Mouse (Mus musculus) CD4-positive helper T cell, adult 2 months (primary cell): ENCODE measurements at regions not wholly inside any gene's neighbourhood (a gene's known extent, or its start where the extent isn't known, plus 50 kb on each side); places are given as distances from the start of the nearest gene placed in this dataset.

Source experiments
- DNase-seq: peaks from one replicate; pipeline ENCODE4 v3.0.0-alpha.2; 2012; ENCODE audit warnings: low read depth, missing footprints, low spot score

DNA sequence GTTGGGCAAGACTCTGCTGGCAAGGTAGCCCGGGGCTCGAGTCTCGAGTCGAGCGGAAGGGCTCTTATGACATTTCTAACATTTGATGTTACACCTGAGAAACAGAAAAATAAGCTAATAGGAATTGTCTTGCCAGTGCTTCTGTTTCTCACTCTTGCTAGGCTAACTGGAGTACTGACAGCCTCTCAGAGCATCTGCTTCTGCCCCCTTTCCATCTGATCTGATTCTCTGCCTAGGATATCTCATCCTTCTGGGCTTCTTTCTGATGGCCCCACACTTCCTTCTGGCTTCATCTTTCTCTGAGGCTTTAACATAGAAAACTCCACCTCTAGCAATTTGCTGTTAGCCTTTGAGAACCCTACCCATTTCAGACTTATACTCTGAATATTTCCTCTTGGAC, 95.0 kb upstream of the Arhgef9 start:
- DNase-seq: no peak

DNA sequence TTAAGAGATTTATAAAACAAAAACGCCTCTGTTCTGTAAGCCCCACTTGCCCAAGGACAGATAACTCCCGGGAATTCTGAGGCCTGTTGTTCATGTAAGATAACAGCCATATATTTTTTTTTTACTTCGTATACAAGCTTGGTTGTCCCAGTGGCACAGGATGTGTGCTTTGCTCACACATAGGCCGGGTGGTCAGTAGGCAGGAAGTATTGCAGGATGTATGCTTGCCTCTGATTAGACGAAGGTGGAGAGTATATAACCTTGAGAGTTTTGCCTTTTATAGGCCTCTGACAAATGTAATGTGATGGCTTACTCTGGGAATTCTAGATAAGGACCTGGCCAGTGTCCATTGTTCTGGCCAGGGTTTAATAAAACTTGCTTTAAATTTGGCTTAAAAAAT, 85.4 kb upstream of the Arhgef9 start:
- no peak for DNase-seq

DNA sequence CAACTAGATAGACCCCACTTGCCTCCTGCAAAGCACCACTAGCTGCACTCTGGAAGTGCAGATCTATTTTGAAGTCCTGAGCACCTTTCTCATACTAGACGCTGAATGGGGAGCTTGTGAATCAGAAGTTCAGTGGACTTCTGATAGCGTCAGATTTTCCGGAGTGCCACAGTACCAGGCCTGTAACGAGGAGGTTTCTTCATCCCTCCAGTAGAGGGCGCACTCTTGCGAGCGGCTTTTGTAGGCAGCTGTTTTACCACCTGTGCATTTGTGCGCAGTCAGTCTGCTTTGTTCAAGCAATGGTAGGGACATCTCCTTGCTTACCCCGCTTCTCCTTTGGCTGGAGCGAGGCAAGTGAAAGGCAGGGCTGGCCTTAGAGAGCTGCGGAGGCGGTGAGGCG, 56.9 kb upstream of the Arhgef9 start:
- DNase-seq: peak; percentile 13
